Mouse (Mus musculus): ENCODE data around the gene Wfdc11. TPM values are rescaled to one million over a fixed set of nuclear protein-coding genes. Genes with fewer than 3 reads are reported as not detected.
"Not testable (repeated sequence)": the region's sequence is repeated elsewhere in the genome, so short reads cannot be mapped to it uniquely, and the experiment has no call there.

Gene Wfdc11
- not detected in 2 replicates for polyA plus RNA-seq (2014; fragmentation: Nextera tagmentation; extraction: Ambion mirVana)

DNA sequence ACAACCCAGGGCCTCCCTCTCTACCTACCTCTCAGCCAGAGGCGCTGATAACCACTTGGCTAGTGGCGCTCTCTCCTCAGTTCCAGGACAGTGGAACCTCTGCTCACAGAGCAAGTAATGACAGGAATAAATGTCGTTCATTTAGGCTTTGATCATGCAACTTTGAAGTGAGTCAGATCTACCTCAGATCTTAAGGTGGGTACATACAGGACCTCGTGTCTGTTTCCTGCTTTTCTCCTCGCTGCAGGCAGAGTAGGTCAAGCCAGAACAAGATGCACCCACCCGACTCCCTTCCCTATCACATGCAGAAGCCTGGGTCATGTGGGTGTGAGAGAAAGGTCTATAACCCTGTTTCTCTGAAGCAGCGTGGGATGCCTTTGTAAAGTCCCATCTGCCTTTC lies at the start of gene Wfdc11:
Gene Wfdc11, minus strand, starts transcription at position 101 of the 400 bp plus-strand sequence.
- Histone ChIP-seq H3K4me3 (ENCODE audit: low read depth, low read length) (no peak within 1 kb of the TSS), H3K4me2 (ENCODE audit: low read depth, low read length, severe bottlenecking) (no peak within 1 kb of the TSS), H3K9ac (ENCODE audit: low read length) (no peak within 1 kb of the TSS), H3K9me3 (ENCODE audit: control insufficient read depth, low read length) (no peaks in the 10 kb centered on the region), H3K36me3 (ENCODE audit: control insufficient read depth, insufficient read depth, low read length) (no peaks in the 10 kb centered on the region), H3K4me1 (replicated peaks; ENCODE audit: control insufficient read depth, insufficient read depth, low read length) (no peaks in the 10 kb centered on the region), H3K27me3 (ENCODE audit: control insufficient read depth, insufficient read depth, low read length) (no peaks in the 10 kb centered on the region), H3K27ac (ENCODE audit: low read depth, low read length) (no peak within 1 kb of the TSS)
- DNase-seq (ENCODE audit: low spot score) (peak; percentile 21), ATAC-seq (replicated peaks; ENCODE audit: low FRiP score) (no peak)
- 86% methylated on average over 7 of the region's 7 CpGs for WGBS

GRCm38 (mm10) chr2:164723276-164723675 lies 49.4 kb upstream of the Wfdc11 start:
- H3K36me3 ChIP-seq (ENCODE audit: control insufficient read depth, insufficient read depth, low read length), result no peaks in the 10 kb centered on the region
- no peak overlapping the region for H3K4me2 ChIP-seq (ENCODE audit: low read depth, low read length, severe bottlenecking)
- H3K4me1 ChIP-seq (replicated peaks; ENCODE audit: control insufficient read depth, insufficient read depth, low read length), result no peaks in the 10 kb centered on the region
- no peak for DNase-seq (ENCODE audit: low spot score)
- H3K9me3 ChIP-seq (ENCODE audit: control insufficient read depth, low read length), result no peaks in the 10 kb centered on the region
- no peak for ATAC-seq (replicated peaks; ENCODE audit: low FRiP score)
- H3K27me3 ChIP-seq (ENCODE audit: control insufficient read depth, insufficient read depth, low read length), result no peaks in the 10 kb centered on the region
- no peak overlapping the region for H3K4me3 ChIP-seq (ENCODE audit: low read depth, low read length)
- no peak overlapping the region for H3K9ac ChIP-seq (ENCODE audit: low read length)
- 56% methylated on average over 4 of the region's 4 CpGs for WGBS
- H3K27ac ChIP-seq (ENCODE audit: low read depth, low read length), result no peak overlapping the region

GRCm38 (mm10) chr2:164716194-164716786 lies 42.4 kb upstream of the Wfdc11 start:
- H3K9me3 ChIP-seq (ENCODE audit: control insufficient read depth, low read length); H3K4me1 ChIP-seq (replicated peaks; ENCODE audit: control insufficient read depth, insufficient read depth, low read length); H3K27ac ChIP-seq (ENCODE audit: low read depth, low read length); H3K27me3 ChIP-seq (ENCODE audit: control insufficient read depth, insufficient read depth, low read length); ATAC-seq (replicated peaks; ENCODE audit: low FRiP score); DNase-seq (ENCODE audit: low spot score); H3K4me2 ChIP-seq (ENCODE audit: low read depth, low read length, severe bottlenecking); H3K4me3 ChIP-seq (ENCODE audit: low read depth, low read length); H3K9ac ChIP-seq (ENCODE audit: low read length); H3K36me3 ChIP-seq (ENCODE audit: control insufficient read depth, insufficient read depth, low read length): not testable (repeated sequence)
- 88% methylated on average over 20 of the region's 23 CpGs for WGBS

- no peak for DNase-seq (ENCODE audit: low spot score)
- Histone ChIP-seq H3K9me3 (ENCODE audit: control insufficient read depth, low read length) (no peaks in the 10 kb centered on the region), H3K27me3 (ENCODE audit: control insufficient read depth, insufficient read depth, low read length) (no peaks in the 10 kb centered on the region), H3K36me3 (ENCODE audit: control insufficient read depth, insufficient read depth, low read length) (no peaks in the 10 kb centered on the region), H3K9ac (ENCODE audit: low read length) (no peak within 1 kb of the TSS), H3K4me1 (replicated peaks; ENCODE audit: control insufficient read depth, insufficient read depth, low read length) (no peaks in the 10 kb centered on the region), H3K27ac (ENCODE audit: low read depth, low read length) (no peak within 1 kb of the TSS), H3K4me3 (ENCODE audit: low read depth, low read length) (no peak within 1 kb of the TSS), H3K4me2 (ENCODE audit: low read depth, low read length, severe bottlenecking) (no peak within 1 kb of the TSS)
- 78% methylated on average over 6 of the region's 6 CpGs for WGBS
- no peak for ATAC-seq (replicated peaks; ENCODE audit: low FRiP score)
Measured at GRCm38 (mm10) chr2:164715005-164715404, 41.1 kb upstream of the Wfdc11 start, which contains the start of gene Spint5. Gene Spint5 (plus strand): TSS chr2:164715305.

DNA sequence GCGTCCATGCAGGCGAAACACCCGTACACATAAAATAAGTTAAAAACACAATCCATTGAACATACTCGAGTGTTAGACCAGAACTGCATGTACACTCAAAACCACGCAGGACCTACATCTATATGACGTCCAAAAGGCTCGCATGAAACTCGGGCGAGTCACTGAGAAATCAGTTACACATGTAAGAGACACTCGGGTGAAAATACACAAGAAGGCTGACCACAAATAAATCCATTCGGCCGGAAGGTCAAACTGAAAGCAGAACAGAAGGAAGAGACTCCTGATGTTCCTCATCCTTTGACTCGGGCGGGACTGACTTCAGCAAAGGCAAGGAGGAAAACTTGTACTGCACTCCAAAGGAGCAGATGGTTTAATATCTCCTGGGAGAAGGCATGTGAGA lies 32.1 kb upstream of the Wfdc11 start:
- no peaks in the 10 kb centered on the region for H3K9me3 ChIP-seq (ENCODE audit: control insufficient read depth, low read length)
- H3K4me3 ChIP-seq (ENCODE audit: low read depth, low read length), result no peak overlapping the region
- H3K27me3 ChIP-seq (ENCODE audit: control insufficient read depth, insufficient read depth, low read length), result no peaks in the 10 kb centered on the region
- ATAC-seq (replicated peaks; ENCODE audit: low FRiP score) (no peak), DNase-seq (ENCODE audit: low spot score) (no peak)
- 90% methylated on average over 14 of the region's 14 CpGs for WGBS
- no peak overlapping the region for H3K27ac ChIP-seq (ENCODE audit: low read depth, low read length)
- no peak overlapping the region for H3K4me2 ChIP-seq (ENCODE audit: low read depth, low read length, severe bottlenecking)
- no peak overlapping the region for H3K9ac ChIP-seq (ENCODE audit: low read length)
- H3K4me1 ChIP-seq (replicated peaks; ENCODE audit: control insufficient read depth, insufficient read depth, low read length), result no peaks in the 10 kb centered on the region
- no peaks in the 10 kb centered on the region for H3K36me3 ChIP-seq (ENCODE audit: control insufficient read depth, insufficient read depth, low read length)

GRCm38 (mm10) chr2:164705328-164705727 lies 31.4 kb upstream of the Wfdc11 start:
- 97% methylated on average over 6 of the region's 6 CpGs for WGBS
- no peaks in the 10 kb centered on the region for H3K9me3 ChIP-seq (ENCODE audit: control insufficient read depth, low read length)

DNA sequence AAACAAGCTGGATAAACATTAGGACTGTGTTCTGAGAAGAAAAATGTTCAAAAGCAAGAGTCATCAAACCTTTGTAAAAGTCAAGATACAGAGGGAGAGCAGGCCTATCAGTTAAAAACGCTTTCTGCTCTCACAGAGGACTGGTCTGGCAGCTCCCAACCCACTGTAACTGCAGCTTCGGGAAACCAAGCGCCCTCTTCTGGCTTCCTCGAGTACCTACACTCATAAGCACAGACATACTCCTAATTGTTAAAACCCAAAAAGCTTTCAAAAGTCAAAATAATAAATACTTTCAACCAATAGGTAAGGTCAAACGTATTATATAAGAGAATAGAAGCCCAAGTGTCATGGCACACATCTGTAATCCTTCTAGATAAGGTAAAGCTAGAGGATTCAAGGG lies 30.3 kb upstream of the Wfdc11 start:
- no peak overlapping the region for H3K4me2 ChIP-seq (ENCODE audit: low read depth, low read length, severe bottlenecking)
- 79% methylated on average over 5 of the region's 5 CpGs for WGBS
- H3K27me3 ChIP-seq (ENCODE audit: control insufficient read depth, insufficient read depth, low read length), result no peaks in the 10 kb centered on the region
- DNase-seq (ENCODE audit: low spot score) (no peak), ATAC-seq (replicated peaks; ENCODE audit: low FRiP score) (no peak)
- no peak overlapping the region for H3K4me3 ChIP-seq (ENCODE audit: low read depth, low read length)
- H3K4me1 ChIP-seq (replicated peaks; ENCODE audit: control insufficient read depth, insufficient read depth, low read length), result no peaks in the 10 kb centered on the region
- H3K9me3 ChIP-seq (ENCODE audit: control insufficient read depth, low read length), result no peaks in the 10 kb centered on the region
- H3K36me3 ChIP-seq (ENCODE audit: control insufficient read depth, insufficient read depth, low read length), result no peaks in the 10 kb centered on the region
- H3K9ac ChIP-seq (ENCODE audit: low read length), result no peak overlapping the region
- H3K27ac ChIP-seq (ENCODE audit: low read depth, low read length), result no peak overlapping the region

More at GRCm38 (mm10) chr2:164705328-164705727, 31.4 kb upstream of the Wfdc11 start:
- DNase-seq (ENCODE audit: low spot score) (no peak), ATAC-seq (replicated peaks; ENCODE audit: low FRiP score) (no peak)
- H3K36me3 ChIP-seq (ENCODE audit: control insufficient read depth, insufficient read depth, low read length), result no peaks in the 10 kb centered on the region
- no peak overlapping the region for H3K4me3 ChIP-seq (ENCODE audit: low read depth, low read length)
- H3K27me3 ChIP-seq (ENCODE audit: control insufficient read depth, insufficient read depth, low read length), result no peaks in the 10 kb centered on the region
- H3K27ac ChIP-seq (ENCODE audit: low read depth, low read length), result no peak overlapping the region
- H3K4me2 ChIP-seq (ENCODE audit: low read depth, low read length, severe bottlenecking), result no peak overlapping the region
- H3K4me1 ChIP-seq (replicated peaks; ENCODE audit: control insufficient read depth, insufficient read depth, low read length), result no peaks in the 10 kb centered on the region
- no peak overlapping the region for H3K9ac ChIP-seq (ENCODE audit: low read length)

DNA sequence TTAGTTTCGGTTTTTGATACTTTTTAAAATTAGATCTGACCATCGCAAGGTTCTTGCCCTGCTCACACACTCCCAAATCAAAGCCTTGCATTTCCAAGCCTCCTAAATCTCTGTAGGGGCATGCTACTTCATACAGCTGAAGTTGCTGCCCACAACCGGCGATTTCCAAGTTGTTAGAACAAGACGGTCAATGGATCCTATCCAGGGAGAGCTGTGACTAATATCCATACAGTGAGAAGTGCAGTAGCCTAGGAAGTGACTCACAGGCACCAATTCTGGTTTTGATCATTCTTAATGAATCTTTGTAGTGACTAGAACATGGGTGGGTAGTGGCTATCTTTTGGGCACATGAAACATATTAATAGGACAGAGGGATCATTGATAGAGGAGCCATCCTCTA lies 27.9 kb upstream of the Wfdc11 start:
- WGBS, result 90% methylated on average over 5 of the region's 5 CpGs
- Histone ChIP-seq H3K27ac (ENCODE audit: low read depth, low read length) (no peak overlapping the region), H3K4me3 (ENCODE audit: low read depth, low read length) (no peak overlapping the region)

DNA sequence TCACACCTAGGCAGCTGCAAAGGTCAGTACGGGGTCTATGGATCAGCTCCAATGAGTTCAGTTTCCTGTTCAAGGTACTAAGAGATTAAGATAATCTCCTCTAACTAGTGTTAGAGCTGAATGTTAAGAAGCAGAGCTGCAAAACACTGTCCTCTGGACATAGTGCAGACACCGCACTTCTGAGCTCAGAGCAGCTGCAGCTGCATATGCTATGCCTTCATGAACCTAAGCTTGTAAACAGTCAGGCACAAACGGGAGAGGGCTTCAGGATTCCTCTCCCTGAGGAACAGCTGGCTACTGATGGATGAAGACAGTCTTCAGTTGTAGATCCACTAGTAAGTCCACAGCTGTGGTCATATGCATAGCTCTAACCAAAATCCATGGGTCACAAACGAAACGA lies 27.1 kb upstream of the Wfdc11 start:
- H3K4me2 ChIP-seq (ENCODE audit: low read depth, low read length, severe bottlenecking), result no peak overlapping the region
- DNase-seq (ENCODE audit: low spot score) (no peak), ATAC-seq (replicated peaks; ENCODE audit: low FRiP score) (no peak)
- no peaks in the 10 kb centered on the region for H3K27me3 ChIP-seq (ENCODE audit: control insufficient read depth, insufficient read depth, low read length)
- H3K4me3 ChIP-seq (ENCODE audit: low read depth, low read length), result no peak overlapping the region
- H3K4me1 ChIP-seq (replicated peaks; ENCODE audit: control insufficient read depth, insufficient read depth, low read length), result no peaks in the 10 kb centered on the region
- H3K9me3 ChIP-seq (ENCODE audit: control insufficient read depth, low read length), result no peaks in the 10 kb centered on the region
- no peaks in the 10 kb centered on the region for H3K36me3 ChIP-seq (ENCODE audit: control insufficient read depth, insufficient read depth, low read length)
- H3K9ac ChIP-seq (ENCODE audit: low read length), result no peak overlapping the region
- H3K27ac ChIP-seq (ENCODE audit: low read depth, low read length), result no peak overlapping the region
- 86% methylated on average over 5 of the region's 5 CpGs for WGBS

More for the DNA sequence above, 27.9 kb upstream of the Wfdc11 start:
- ATAC-seq (replicated peaks; ENCODE audit: low FRiP score) (no peak), DNase-seq (ENCODE audit: low spot score) (no peak)
- no peak overlapping the region for H3K9ac ChIP-seq (ENCODE audit: low read length)
- H3K27me3 ChIP-seq (ENCODE audit: control insufficient read depth, insufficient read depth, low read length), result no peaks in the 10 kb centered on the region
- H3K4me2 ChIP-seq (ENCODE audit: low read depth, low read length, severe bottlenecking), result no peak overlapping the region
- no peaks in the 10 kb centered on the region for H3K4me1 ChIP-seq (replicated peaks; ENCODE audit: control insufficient read depth, insufficient read depth, low read length)
- no peaks in the 10 kb centered on the region for H3K9me3 ChIP-seq (ENCODE audit: control insufficient read depth, low read length)
- no peaks in the 10 kb centered on the region for H3K36me3 ChIP-seq (ENCODE audit: control insufficient read depth, insufficient read depth, low read length)

Measured in forebrain, embryonic 11.5 days (tissue).